Mouse (Mus musculus) spleen, embryonic (tissue): ENCODE measurements around the gene Serpinh1.

Experiments
- CTCF ChIA-PET: fragments of 350-600 bp; sonication (Branson Sonifier 250); formaldehyde crosslinking; loops from one replicate; lab custom pipeline; 2022; lab: Charles Lee

The Serpinh1 gene

GRCm38 (mm10) chr7:99352526-99353400 is at the start of gene Serpinh1:
Gene Serpinh1, minus strand, starts transcription at chr7:99353239.
- CTCF ChIA-PET, result no interaction called here

- CTCF ChIA-PET, result no interaction called here
These were observed 49.4 kb upstream of the Serpinh1 start for GRCm38 (mm10) chr7:99402477-99402876.

GRCm38 (mm10) chr7:99401373-99401772 is 48.3 kb upstream of the Serpinh1 start:
- CTCF ChIA-PET, result no interaction called here

GRCm38 (mm10) chr7:99396994-99397659 is 44.1 kb upstream of the Serpinh1 start:
- CTCF ChIA-PET, result no interaction called here

GRCm38 (mm10) chr7:99395908-99396616 is 43.0 kb upstream of the Serpinh1 start:
- CTCF ChIA-PET, result no interaction called here

GRCm38 (mm10) chr7:99395385-99395784 is 42.3 kb upstream of the Serpinh1 start:
- CTCF ChIA-PET, result no interaction called here

- CTCF ChIA-PET, result interaction anchor here (0.7 kb wide), 1 partner anchor 19 kb away, joined by 4 read pairs; no protein-coding TSS in a partner anchor
These were observed 40.8 kb upstream of the Serpinh1 start for GRCm38 (mm10) chr7:99393711-99394325.

GRCm38 (mm10) chr7:99392696-99393095 is 39.7 kb upstream of the Serpinh1 start:
- CTCF ChIA-PET, result no interaction called here

GRCm38 (mm10) chr7:99390559-99390958 is 37.5 kb upstream of the Serpinh1 start:
- CTCF ChIA-PET, result interaction anchor here (1.3 kb wide), 1 partner anchor 9 kb away, joined by 3 read pairs; no protein-coding TSS in a partner anchor

GRCm38 (mm10) chr7:99387356-99387755 is 34.3 kb upstream of the Serpinh1 start:
- CTCF ChIA-PET, result no interaction called here

GRCm38 (mm10) chr7:99386811-99387210 is 33.8 kb upstream of the Serpinh1 start:
- CTCF ChIA-PET, result no interaction called here

GRCm38 (mm10) chr7:99386030-99386429 is 33.0 kb upstream of the Serpinh1 start:
- CTCF ChIA-PET, result no interaction called here

- CTCF ChIA-PET, result no interaction called here
These were observed 31.1 kb upstream of the Serpinh1 start for GRCm38 (mm10) chr7:99384101-99384611.

- CTCF ChIA-PET, result no interaction called here
These were observed 30.2 kb upstream of the Serpinh1 start for GRCm38 (mm10) chr7:99383246-99383645.

- CTCF ChIA-PET, result interaction anchor here (0.6 to 1.4 kb wide), 2 partner anchors 8 to 229 kb away, joined by 3 read pairs; no protein-coding TSS in a partner anchor
These were observed 29.3 kb upstream of the Serpinh1 start for GRCm38 (mm10) chr7:99382088-99383000.

- CTCF ChIA-PET, result interaction anchor here (0.6 to 1.4 kb wide), 2 partner anchors 9 to 228 kb away, joined by 3 read pairs; no protein-coding TSS in a partner anchor
These were observed 28.4 kb upstream of the Serpinh1 start, which contains the start of gene Gdpd5 for GRCm38 (mm10) chr7:99381214-99382087. Gene Gdpd5, plus strand, starts transcription at chr7:99381414.

GRCm38 (mm10) chr7:99380491-99381213 is 27.6 kb upstream of the Serpinh1 start:
- CTCF ChIA-PET, result no interaction called here

- CTCF ChIA-PET, result no interaction called here
These were observed 25.8 kb upstream of the Serpinh1 start for GRCm38 (mm10) chr7:99378870-99379269.
